Mouse (Mus musculus): ENCODE data around the gene Sigirr.

Gene Sigirr

GRCm38 (mm10) chr7:141096649-141097056, 3.7 kb downstream of the Sigirr start:
- no peak for DNase-seq (ENCODE audit: low spot score in 2 of 2)

- DNase-seq (ENCODE audit: low spot score in 2 of 2): no peak
These were observed 4.4 kb downstream of the Sigirr start for GRCm38 (mm10) chr7:141096021-141096420.

- DNase-seq (ENCODE audit: low spot score in 2 of 2): no peak
These were observed 5.7 kb downstream of the Sigirr start for GRCm38 (mm10) chr7:141094487-141095205.

- DNase-seq (ENCODE audit: low spot score in 2 of 2): no peak
These were observed 6.4 kb downstream of the Sigirr start for GRCm38 (mm10) chr7:141093950-141094349.

- peak in 1 of 2 experiments; percentile 58 for DNase-seq (ENCODE audit: low spot score in 2 of 2)
These were observed 8.2 kb downstream of the Sigirr start for GRCm38 (mm10) chr7:141092051-141092735.

DNA sequence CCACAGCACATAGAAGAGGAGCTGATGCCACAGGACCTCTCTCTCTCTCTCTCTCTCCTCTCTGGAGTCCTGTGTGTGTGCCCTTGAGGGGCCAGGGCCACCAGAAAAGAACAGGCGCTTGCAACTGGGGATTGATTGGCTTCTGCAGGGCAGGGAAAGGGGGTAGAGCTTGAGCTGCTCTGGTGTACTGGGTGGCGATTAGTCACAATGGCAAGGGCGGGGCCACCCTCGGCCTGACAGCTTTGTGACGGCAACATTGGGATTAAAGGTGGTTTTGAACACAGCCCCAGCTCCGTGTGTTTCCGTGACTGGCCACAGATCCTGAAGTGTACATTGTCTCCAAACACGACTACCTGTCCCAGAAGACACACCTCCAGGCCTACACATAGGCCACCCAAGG, 10.1 kb downstream of the Sigirr start:
- no peak for DNase-seq (ENCODE audit: low spot score in 2 of 2)

DNA sequence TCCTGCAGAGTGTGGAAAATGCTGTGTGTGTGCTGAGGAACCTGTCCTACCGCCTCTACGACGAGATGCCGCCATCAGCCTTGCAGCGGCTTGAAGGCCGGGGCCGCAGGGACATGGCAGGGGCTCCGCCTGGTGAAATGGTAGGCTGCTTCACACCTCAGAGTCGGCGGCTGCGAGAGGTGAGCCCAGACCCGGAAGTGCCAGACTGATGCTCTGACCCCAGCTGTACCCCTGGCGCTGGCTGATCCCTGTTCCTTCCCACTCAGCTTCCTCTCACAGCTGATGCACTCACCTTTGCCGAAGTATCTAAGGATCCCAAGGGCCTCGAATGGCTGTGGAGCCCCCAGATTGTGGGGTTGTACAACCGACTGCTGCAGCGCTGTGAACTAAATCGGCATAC, 11.9 kb downstream of the Sigirr start:
- DNase-seq (ENCODE audit: low spot score in 2 of 2): no peak

GRCm38 (mm10) chr7:141087894-141088293, 12.5 kb downstream of the Sigirr start:
- DNase-seq (ENCODE audit: low spot score in 2 of 2): no peak

DNA sequence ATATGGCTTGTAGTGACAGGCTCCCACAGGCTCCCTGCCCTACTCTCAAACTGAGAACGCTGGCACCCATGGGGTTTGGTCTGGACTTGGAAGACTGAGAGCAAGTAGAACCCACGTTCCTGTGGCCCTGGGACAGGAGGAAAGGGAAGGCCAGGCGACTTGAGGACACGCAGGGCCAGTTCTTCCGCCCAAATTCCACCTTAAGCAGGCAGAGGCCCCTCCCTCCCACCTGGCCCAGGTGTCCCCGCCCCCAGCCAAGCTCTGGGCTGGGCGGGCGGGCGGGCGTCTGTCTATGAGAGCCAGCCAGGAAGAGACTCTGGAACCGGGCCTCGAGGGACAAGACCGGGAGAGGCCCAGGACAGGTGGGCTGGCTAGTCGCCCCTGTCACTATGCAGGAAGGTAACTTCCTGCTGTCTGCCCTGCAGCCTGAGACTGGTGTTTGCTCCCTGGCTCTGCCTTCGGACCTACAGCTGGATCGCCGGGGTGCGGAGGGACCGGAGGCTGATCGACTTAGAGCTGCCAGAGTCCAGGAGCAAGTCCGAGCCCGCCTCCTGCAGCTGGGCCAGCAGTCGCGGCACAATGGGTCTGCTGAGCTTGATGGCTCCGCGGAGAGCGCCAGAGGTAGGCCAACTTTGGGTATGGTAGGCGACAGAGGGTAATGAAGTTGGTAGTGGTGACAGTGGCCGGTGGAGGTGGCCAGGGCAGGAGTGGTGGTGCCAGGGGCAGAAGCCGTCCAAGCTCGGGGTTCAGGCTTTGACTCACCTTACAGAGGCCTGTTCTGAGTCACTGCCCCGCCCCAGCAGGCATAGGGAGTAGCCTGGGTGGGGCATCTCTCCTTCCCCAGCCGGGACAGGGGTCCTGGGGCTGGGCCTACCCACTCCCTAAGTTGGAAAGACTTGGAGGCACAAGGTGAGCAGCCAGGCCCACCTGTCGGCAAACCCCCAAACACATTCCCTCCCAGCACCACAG, 20.6 kb downstream of the Sigirr start:
- DNase-seq (ENCODE audit: low spot score in 2 of 2): no peak

DNA sequence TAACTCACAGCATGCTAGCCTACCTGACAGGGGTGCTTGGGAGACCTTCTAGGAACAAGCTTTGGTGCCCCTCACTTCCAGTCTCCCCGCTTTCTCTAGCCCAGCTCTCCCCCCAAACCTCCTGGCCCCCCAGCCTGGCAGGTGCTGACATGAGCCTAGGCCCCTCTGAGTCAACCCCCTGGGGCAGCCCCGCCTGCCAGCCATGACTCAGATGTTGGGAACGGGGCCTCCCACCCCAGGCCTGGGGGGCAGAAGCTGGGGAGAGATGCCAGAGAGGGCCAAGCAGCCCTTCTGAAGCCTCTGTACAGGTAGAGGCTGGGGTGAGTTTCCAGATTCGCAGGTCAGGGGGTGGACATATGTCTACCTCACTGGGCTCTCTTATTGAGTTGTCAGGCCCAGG, 21.5 kb downstream of the Sigirr start:
- no peak for DNase-seq (ENCODE audit: low spot score in 2 of 2)

GRCm38 (mm10) chr7:141077841-141078240, 22.5 kb downstream of the Sigirr start, which contains the start of gene Pkp3:
Gene Pkp3 (plus strand): TSS chr7:141078218.
- no peak for DNase-seq (ENCODE audit: low spot score in 2 of 2)

DNA sequence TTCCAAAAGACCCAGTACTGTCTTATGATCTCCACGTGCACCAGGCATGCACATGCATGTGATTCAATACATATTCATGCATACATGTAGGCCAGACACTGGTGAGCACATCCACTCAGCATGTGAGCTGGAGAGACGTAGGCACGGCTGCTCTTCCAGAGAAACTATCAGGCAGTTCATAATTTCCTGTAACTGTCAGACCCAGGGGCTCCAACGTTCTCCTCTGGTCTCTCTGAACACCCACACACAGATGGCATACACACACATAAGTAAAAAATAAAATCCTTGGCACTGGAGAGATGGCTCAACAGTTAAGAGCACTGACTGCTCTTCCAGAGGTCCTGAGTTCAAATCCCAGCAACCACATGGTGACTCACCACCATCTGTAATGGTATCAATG, 26.6 kb downstream of the Sigirr start:
- peak in 1 of 2 experiments; percentile 26 for DNase-seq (ENCODE audit: low spot score in 2 of 2)

DNA sequence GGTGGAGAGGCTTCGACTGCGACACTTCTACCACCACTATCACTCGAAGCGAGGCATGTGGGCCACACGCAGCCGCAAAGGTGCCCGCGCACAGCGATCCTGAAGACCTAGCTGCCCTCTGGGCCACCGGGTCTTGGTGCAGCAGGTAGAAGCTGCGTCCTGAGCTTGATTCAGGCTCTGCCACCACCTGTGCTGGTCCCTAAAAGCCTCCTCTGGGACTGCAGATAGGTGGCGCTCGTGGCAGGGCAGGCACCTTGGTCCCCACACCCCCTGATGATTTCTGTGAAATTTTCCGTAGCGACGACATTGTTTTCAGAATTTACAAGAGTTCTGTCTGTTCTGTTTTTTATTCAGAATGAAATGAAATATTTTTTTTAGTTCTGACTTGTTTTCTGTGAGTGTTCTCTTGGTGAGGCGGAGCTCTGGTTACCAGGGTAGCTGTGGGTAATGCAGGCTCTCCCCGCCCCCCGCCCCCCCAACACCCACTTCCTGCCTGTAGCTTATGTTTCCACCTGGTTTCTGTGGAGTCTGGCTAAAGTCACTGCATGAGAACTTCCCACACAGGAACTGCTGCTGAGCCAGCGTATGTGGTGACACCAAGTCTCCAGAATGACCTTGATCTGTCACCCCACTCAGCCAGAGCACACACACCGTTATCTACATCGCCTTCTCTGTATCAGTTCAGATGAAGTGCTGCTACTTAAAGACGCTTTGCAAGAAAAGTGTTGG, 28.2 kb downstream of the Sigirr start:
- DNase-seq (ENCODE audit: low spot score in 2 of 2): peak in 1 of 2 experiments; percentile 24

GRCm38 (mm10) chr7:141070058-141070862, 30.1 kb downstream of the Sigirr start:
- peak in 1 of 2 experiments; percentile 87 for DNase-seq (ENCODE audit: low spot score in 2 of 2)

DNA sequence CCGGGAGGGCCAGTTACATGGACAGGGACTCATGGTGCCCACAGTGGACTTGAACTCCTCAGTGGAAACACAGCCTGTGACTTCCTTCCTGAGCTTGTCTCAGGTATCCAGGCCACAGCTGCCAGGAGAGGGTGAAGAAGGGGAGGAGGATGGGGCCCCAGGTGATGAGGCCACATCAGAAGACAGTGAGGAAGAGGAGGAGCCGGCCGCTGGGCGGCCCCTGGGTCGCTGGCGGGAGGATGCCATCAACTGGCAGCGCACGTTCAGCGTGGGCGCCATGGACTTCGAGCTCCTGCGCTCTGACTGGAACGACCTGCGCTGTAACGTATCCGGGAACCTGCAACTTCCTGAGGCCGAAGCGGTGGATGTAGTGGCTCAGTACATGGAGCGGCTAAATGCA, 32.0 kb downstream of the Sigirr start:
- DNase-seq (ENCODE audit: low spot score in 2 of 2): no peak

GRCm38 (mm10) chr7:141064576-141064975, 35.8 kb downstream of the Sigirr start:
- DNase-seq (ENCODE audit: low spot score in 2 of 2): no peak

DNA sequence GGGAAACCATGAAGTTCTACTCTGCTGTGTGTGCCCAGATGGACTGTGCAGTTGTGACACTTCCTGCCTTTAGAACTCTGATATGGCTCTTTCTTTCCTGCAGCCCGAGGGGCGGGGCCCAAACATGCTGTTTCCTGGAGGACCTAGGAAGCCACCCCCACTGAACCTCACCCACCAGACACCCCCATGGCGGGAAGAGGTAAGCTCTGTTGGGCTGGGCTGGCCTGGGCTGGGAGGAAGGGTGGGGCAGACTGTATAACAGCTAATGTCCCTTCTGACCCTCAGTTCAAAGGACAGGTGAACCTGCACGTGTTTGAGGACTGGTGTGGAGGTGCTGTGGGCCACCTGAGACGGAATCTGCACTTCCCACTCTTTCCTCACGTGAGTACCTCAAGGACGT, 36.2 kb downstream of the Sigirr start:
- no peak for DNase-seq (ENCODE audit: low spot score in 2 of 2)

GRCm38 (mm10) chr7:141063353-141063752, 37.0 kb downstream of the Sigirr start:
- DNase-seq (ENCODE audit: low spot score in 2 of 2): no peak

- peak in 1 of 2 experiments; percentile 37 for DNase-seq (ENCODE audit: low spot score in 2 of 2)
These were observed 37.8 kb downstream of the Sigirr start for GRCm38 (mm10) chr7:141062525-141062924.

- no peak for DNase-seq (ENCODE audit: low spot score in 2 of 2)
These were observed 39.1 kb downstream of the Sigirr start for GRCm38 (mm10) chr7:141061269-141061692.

Measured in left cerebral cortex, adult 9 months (tissue).